Mouse (Mus musculus) spleen, postnatal 36 days (tissue): ENCODE results near the gene Cryge.

Source experiments
- DNase-seq, 2 experiments: peaks; one replicate each; pipeline ENCODE4 v3.0.0; 2022; ENCODE audit warnings: low spot score in 2 of 2, mixed read lengths in 1 of 2

The Cryge gene

DNA sequence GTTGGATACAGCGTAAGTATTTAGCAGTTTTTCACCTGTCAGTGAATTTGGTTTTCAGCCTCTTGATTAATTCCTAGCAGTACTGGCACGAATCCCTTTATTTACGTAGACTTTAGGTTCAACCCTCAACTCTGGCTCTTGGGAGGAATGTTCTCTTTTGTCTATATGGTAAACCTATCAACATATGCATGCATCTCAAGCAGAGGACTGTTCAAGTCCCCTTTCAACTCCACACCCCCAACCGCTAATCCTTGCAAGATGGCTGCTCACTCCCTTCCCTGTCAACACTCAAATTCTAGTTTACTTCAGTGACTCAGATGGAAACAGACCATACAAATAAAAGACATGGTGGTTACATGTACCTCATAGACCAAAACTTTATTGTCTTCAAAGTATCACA lies 38.2 kb downstream of the Cryge start:
- no peak for DNase-seq

DNA sequence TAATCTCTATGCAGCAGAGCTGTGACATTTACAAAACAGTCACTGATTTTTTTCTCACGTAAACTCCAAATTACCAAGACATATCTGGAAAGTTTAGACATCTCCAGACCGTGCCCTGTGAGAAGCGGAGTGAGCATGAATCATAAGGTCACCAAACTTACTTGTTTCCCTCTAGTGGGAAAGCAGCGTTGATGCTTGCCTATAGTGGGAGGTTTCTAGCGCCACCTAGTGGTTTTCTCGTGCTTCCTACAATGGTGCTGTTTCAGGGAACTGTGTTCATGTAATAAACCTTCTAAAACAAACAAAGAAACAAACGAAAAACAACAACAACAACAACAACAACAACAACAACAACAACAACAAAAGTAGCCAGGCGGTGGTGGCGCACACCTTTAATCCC lies 40.8 kb downstream of the Cryge start:
- DNase-seq: peak; percentile 41 to 55

DNA sequence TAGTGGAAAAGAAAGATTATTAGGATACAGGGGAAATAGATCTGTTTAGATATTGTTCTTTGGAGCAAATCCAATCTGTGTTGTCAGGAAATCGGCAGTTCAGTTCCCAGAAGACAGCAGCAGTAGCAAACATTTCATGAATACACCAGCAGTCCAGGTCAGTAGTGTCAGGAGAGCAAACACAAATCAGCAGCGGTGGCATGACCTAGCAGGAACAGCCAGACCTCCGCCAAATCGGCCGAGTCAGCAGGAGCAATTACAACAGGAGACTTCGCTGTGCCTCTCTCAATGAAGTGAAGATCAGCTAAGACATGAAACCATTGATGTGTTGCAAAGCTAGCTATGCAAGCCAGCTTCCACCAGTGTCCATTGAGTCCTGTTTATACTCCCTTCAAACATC lies 45.4 kb downstream of the Cryge start:
- DNase-seq: no peak

DNA sequence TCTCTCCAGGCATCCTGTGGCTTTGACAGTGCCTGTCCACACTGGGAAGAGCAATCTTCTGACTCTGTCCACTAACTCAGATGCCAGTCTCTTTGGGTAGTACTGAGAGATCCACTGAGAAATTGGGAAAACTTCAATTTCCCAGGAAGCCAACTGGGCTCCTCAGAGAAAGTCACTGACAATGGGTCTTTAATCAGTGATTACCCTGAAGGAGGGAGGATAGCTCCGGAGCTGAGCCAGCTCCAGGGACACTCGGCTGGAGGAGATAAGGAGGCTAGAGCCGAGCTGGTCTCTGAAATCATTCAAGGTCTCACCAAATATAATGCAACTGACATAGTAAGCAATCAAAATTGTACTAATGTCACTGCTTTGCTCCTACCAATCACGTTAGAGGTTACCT lies 46.4 kb downstream of the Cryge start:
- DNase-seq: no peak
